Mouse (Mus musculus) spleen, adult 2 months (tissue): ENCODE results near the gene Mgrn1. TPM values are rescaled to one million over a fixed set of nuclear protein-coding genes. Genes with fewer than 3 reads are reported as not detected.

Experiments used
- DNase-seq, 2 experiments: peaks; one replicate each; pipeline versions ENCODE4 v3.0.0 to v3.0.0-alpha.2; 2012 to 2021; ENCODE audit warnings: low spot score in 2 of 2, low read depth in 1 of 2
- H3K27ac ChIP-seq: fragments of 200-500 bp; 2 replicates; pipeline ENCODE4 v1.5.1; 2012; ENCODE audit warnings: low read length, inconsistent platforms; ENCODE audit not compliant: insufficient read depth
- H3K27me3 ChIP-seq: fragments of 200-500 bp; 2 replicates; pipeline ENCODE4 v1.6.1; 2012; ENCODE audit warnings: mild to moderate bottlenecking, moderate library complexity, low read length, inconsistent platforms; ENCODE audit not compliant: control insufficient read depth, insufficient read depth
- H3K36me3 ChIP-seq: fragments of 200-500 bp; 2 replicates; pipeline ENCODE4 v1.6.1; 2012; ENCODE audit warnings: mild to moderate bottlenecking, low read length, inconsistent platforms; ENCODE audit not compliant: control insufficient read depth, insufficient read depth
- H3K4me1 ChIP-seq: fragments of 200-500 bp; 2 replicates; pipeline ENCODE4 v1.6.1; 2011; ENCODE audit warnings: inconsistent platforms; ENCODE audit not compliant: control insufficient read depth, insufficient read depth, insufficient read length
- H3K4me3 ChIP-seq: fragments of 200-500 bp; 2 replicates; pipeline ENCODE4 v1.5.1; 2011; ENCODE audit warnings: mild to moderate bottlenecking, inconsistent platforms; ENCODE audit not compliant: insufficient read depth, insufficient read length; ENCODE audit errors: extremely low read depth
- CTCF ChIP-seq: fragments of 200-500 bp; IDR thresholded peaks from 2 replicates; pipeline ENCODE4 v1.5.1; 2011; ENCODE audit warnings: mild to moderate bottlenecking, inconsistent platforms; ENCODE audit not compliant: insufficient read depth, insufficient read length, insufficient replicate concordance; ENCODE audit errors: extremely low read depth
- POLR2A ChIP-seq: fragments of 200-500 bp; IDR thresholded peaks from 2 replicates; pipeline ENCODE4 v1.6.1; 2011; ENCODE audit warnings: low read depth, low read length, inconsistent platforms
- WGBS: fragments of 180-500 bp; shearing (Covaris S2); methylation state at CpG from one replicate; pipeline ENCODE4 v1.1.7; 2018; 5-methylcytosine and 5-hydroxymethylcytosine counted together
- polyA plus RNA-seq: library from polyadenylated mRNA; depleted of rRNA; stranded (reverse); fragments of >200 nt; gene quantifications from 2 replicates; pipeline ENCODE4 v1.2.3, GENCODE M21; 2012

The Mgrn1 gene
- polyA plus RNA-seq, 1 experiment, result 103 TPM

DNA sequence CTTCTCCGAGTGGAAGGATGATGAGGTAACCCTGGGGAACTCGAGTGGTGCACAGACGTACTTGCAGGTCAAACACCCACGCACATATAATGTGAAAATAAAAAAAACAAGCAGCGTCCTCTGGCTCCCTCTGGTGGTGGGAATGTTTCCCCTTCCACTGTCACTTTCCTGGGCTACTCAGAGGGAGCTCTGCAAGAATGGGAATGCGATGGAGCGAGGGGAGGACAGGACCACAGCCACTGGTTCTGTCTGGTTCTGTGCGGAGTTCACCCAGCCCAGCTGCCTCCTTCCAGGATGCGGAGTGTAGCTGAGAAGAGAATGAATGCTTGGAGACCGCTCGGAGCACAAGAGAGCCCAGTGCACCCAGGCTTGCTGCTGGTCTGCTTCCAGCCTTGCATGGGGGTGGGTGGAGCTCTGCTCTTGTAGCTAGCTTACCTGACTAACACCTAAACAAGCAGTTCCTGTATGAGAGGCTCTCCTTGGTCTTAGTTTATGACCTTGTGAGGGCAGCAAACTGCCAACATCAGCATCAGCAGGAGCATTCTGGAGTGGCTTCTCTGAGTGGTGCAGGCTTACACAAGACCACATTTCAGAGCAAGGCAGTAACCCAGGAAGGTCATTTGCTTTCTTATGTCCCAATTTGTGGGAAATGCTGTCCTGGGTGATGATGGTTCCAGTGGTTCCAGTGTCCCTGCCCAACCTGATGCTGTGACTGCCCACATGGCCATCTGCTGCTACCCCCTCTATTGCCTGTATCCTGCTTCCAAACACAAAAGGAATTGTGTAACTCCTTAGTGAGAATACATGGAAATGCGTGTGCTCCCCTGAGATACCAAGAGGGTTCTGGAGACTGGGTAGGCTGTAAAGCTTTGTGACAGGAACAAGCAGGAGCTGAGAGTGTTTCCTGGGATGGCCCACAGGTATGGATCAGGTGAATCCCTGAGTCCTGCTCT is 28.0 kb downstream of the Mgrn1 start:
- peak; percentile 69 to 76 for DNase-seq
- WGBS, result 44% methylated on average over 12 of the region's 12 CpGs
- no peak overlapping the region for H3K4me3 ChIP-seq

DNA sequence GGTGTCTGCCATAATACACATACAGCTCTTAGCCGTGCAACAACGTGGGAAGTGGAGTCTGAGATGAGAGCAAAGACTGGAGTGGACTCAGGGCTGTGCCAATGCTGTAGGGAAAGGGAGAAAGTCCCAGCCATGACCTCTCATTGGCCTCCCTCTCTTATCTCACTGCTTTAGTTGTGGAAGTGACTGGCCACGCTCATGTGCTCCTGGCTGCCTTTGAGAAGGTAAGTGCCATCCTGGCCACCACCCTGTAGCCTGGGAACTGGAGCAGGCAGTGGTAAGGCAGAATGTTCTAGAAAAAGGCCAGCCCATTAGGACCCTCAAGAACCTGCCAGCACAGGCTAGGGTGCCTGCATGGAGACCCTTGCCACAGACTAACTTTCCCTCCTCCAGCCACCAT is 29.9 kb downstream of the Mgrn1 start:
- H3K4me1 ChIP-seq, result peaks cover 13% of the 10 kb centered on the region
- no peak for DNase-seq

More for the DNA sequence above, 28.0 kb downstream of the Mgrn1 start:
- TF ChIP-seq POLR2A (no peak), CTCF (peak; percentile 69; the same call in 1 of the 2 replicates)
- Histone ChIP-seq H3K4me1 (peaks cover 13% of the 10 kb centered on the region), H3K27me3 (no peaks in the 10 kb centered on the region), H3K36me3 (peaks cover 16% of the 10 kb centered on the region), H3K27ac (peak overlapping the region; percentile 87)

DNA sequence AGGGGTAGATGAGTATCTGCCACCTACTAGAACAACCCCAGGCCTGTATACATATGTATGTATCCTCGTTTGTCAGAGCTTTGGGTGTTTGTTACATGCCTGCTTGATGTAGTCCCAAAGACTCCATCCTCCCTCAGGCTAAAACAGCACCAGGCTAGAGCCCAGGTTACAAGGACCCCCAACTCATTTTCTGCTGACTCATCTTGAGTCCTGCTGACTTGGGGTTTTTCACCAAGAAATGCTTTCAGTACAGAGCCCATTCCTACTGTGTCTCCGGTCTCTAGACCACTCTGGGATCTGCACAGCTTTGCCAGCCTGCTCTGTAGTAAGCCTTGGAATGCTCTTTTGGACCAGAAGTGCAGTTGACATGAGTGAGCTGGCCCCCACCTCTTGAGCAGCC is 30.6 kb downstream of the Mgrn1 start:
- H3K4me1 ChIP-seq, result peaks cover 13% of the 10 kb centered on the region
- no peaks in the 10 kb centered on the region for H3K27me3 ChIP-seq
- no peak overlapping the region for H3K4me3 ChIP-seq
- no peak for DNase-seq
- peaks cover 4% of the 10 kb centered on the region for H3K36me3 ChIP-seq
- TF ChIP-seq CTCF, result no peak
- TF ChIP-seq POLR2A, result no peak
- 87% methylated on average over 2 of the region's 2 CpGs for WGBS
- H3K27ac ChIP-seq, result no peak overlapping the region

More for the DNA sequence above, 29.9 kb downstream of the Mgrn1 start:
- Histone ChIP-seq H3K27me3 (no peaks in the 10 kb centered on the region), H3K4me3 (no peak overlapping the region), H3K36me3 (peaks cover 9% of the 10 kb centered on the region), H3K27ac (no peak overlapping the region)
- WGBS, result 79% methylated on average over 3 of the region's 3 CpGs
- TF ChIP-seq CTCF, result no peak
- no peak for TF ChIP-seq POLR2A

DNA sequence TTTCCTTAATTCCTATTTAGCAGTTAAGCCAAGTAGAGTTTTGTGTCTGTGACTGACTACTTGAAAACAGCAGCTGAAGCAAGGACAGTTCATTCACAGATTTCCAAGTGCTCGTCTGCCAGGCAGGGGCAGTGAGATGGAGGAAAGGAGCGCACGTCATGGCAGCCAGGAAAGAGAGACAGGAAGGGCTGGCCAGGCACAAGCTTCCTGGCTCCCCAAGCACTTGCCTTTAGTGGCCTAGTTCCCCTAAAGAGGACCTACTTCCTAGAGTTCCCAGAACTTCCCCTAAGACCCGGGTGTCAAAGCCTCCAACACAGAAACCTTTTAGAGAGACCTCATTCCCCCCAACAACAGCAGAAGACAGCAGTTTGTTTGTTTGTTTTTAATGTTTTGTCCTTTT is 34.5 kb downstream of the Mgrn1 start:
- H3K27me3 ChIP-seq, result no peaks in the 10 kb centered on the region
- WGBS, result 45% methylated on average over 4 of the region's 4 CpGs
- H3K4me1 ChIP-seq, result no peaks in the 10 kb centered on the region
- DNase-seq, result no peak
- no peak overlapping the region for H3K4me3 ChIP-seq
- H3K27ac ChIP-seq, result peak overlapping the region; percentile 16; the same call in 1 of the 2 replicates
- TF ChIP-seq POLR2A (no peak), CTCF (no peak)
- H3K36me3 ChIP-seq, result peaks cover 26% of the 10 kb centered on the region

- Histone ChIP-seq H3K36me3 (peaks cover 38% of the 10 kb centered on the region), H3K27me3 (no peaks in the 10 kb centered on the region), H3K4me3 (no peak overlapping the region), H3K4me1 (no peaks in the 10 kb centered on the region), H3K27ac (no peak overlapping the region)
- DNase-seq, result no peak
- 67% methylated on average over 6 of the region's 6 CpGs for WGBS
- TF ChIP-seq CTCF, result no peak
- no peak for TF ChIP-seq POLR2A
Observed at GRCm38 (mm10) chr16:4922481-4922880, 36.4 kb downstream of the Mgrn1 start.

DNA sequence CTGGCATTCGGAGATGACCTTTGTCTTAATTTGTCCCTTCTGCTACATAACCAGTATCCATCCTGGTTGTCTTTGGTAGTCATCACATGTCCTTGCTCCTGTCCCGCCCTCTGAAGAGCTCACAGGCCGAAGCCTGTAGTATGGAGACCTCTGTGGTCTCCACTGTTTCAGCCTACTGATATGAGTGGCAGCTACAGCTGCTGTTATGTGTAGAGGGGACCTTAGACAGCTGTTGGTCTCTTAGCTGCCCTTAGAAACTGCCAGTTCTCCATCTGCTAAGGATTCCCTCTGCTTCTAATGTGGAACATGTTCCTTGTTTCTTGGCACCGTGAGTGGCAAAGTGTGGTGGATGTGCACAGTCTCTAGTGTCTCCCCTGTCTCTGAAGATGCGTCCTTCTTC is 37.9 kb downstream of the Mgrn1 start:
- no peak for TF ChIP-seq CTCF
- TF ChIP-seq POLR2A, result no peak
- no peak overlapping the region for H3K27ac ChIP-seq
- no peak for DNase-seq
- no peaks in the 10 kb centered on the region for H3K27me3 ChIP-seq
- WGBS, result 93% methylated on average over 5 of the region's 5 CpGs
- no peak overlapping the region for H3K4me3 ChIP-seq
- H3K36me3 ChIP-seq, result peaks cover 44% of the 10 kb centered on the region
- no peaks in the 10 kb centered on the region for H3K4me1 ChIP-seq

- no peak overlapping the region for H3K27ac ChIP-seq
Observed at GRCm38 (mm10) chr16:4927967-4928366, 41.9 kb downstream of the Mgrn1 start.

More at GRCm38 (mm10) chr16:4927967-4928366, 41.9 kb downstream of the Mgrn1 start:
- DNase-seq, result no peak
- Histone ChIP-seq H3K36me3 (peaks cover 65% of the 10 kb centered on the region), H3K4me3 (no peak overlapping the region), H3K27me3 (no peaks in the 10 kb centered on the region), H3K4me1 (no peaks in the 10 kb centered on the region)
- TF ChIP-seq POLR2A (no peak), CTCF (no peak)
- 97% methylated on average over 7 of the region's 7 CpGs for WGBS
